Mouse (Mus musculus) neutrophil, adult 65 days (primary cell): ENCODE results near the gene Whrn. TPM values are rescaled to one million over a fixed set of nuclear protein-coding genes. Genes with fewer than 3 reads are reported as not detected.

Source experiments
- total RNA-seq: library from RNA; stranded (reverse); gene quantifications from 2 replicates; pipeline ENCODE4 v1.2.4, GENCODE M21; 2023

Gene Whrn
- 0.95 and 1.4 TPM in 2 replicates for total RNA-seq

GRCm38 (mm10) chr4:63495915-63496278, at the start of gene Whrn:
TSS of gene Whrn (minus strand) at chr4:63495991.

GRCm38 (mm10) chr4:63544494-63545230, 48.9 kb upstream of the Whrn start, which contains the start of gene Atp6v1g1:
TSS of gene Atp6v1g1 (plus strand) at chr4:63544772.

GRCm38 (mm10) chr4:63403040-63403959, 92.5 kb downstream of the Whrn start, which contains the start of gene Akna:
TSS of gene Akna (minus strand) at chr4:63403354.

Other genes starting within 250 kb of the Whrn start
- gene Orm1, start 151.4 kb downstream of the Whrn start, total RNA-seq = 25.3 and 41.7 TPM in 2 replicates
- not detected in 2 replicates for gene Orm3, start 139.8 kb downstream of the Whrn start, total RNA-seq
- gene Orm2, start 133.5 kb downstream of the Whrn start, total RNA-seq = 2.6 and 2.9 TPM in 2 replicates
- gene Akna, start 92.6 kb downstream of the Whrn start, total RNA-seq = 260 and 309 TPM in 2 replicates
- 143 and 167 TPM in 2 replicates for gene Atp6v1g1, start 48.8 kb upstream of the Whrn start, total RNA-seq
- gene Tmem268, start 62.8 kb upstream of the Whrn start, total RNA-seq = 22.0 and 29.3 TPM in 2 replicates
- gene Gm11213, start 109.3 kb upstream of the Whrn start, total RNA-seq = not detected in 2 replicates
- not detected in 2 replicates for gene Tex48, start 126.4 kb upstream of the Whrn start, total RNA-seq
- gene Gm11214, start 167.4 kb upstream of the Whrn start, total RNA-seq = not detected in 2 replicates
- not detected in 2 replicates for gene Tnfsf15, start 249.1 kb upstream of the Whrn start, total RNA-seq